Mouse (Mus musculus) heart, adult 18-20 months (tissue): ENCODE measurements around the gene Rps12-ps3. TPM values are rescaled to one million over a fixed set of nuclear protein-coding genes. Genes with fewer than 3 reads are reported as not detected.

Experiments used
- DNase-seq, 2 experiments: peaks; one replicate each; pipeline ENCODE4 v3.0.0; 2021 to 2022; ENCODE audit warnings: mixed read lengths in 1 of 2
- long read RNA-seq, 2 experiments: library from polyadenylated mRNA; stranded (forward); transcript quantifications; one replicate each; pipeline ENCODE4 v2.0.0; 2021
- total RNA-seq, 2 experiments: library from RNA; stranded (reverse); gene quantifications; 2 replicates each; pipeline ENCODE4 v1.2.3; 2021

Gene Rps12-ps3
- total RNA-seq: 100 to 1,000 TPM; 287 to 324 TPM
- long read RNA-seq, experiment 1, transcript Rps12-ps3-201 (1 exons, 494 nt): major isoform, 9 of 10 reads
- long read RNA-seq, experiment 1, partial matches to known transcripts: 0 of 10 reads
- long read RNA-seq, experiment 1, other reads (novel, unspliced or antisense): 1 of 10 reads
- long read RNA-seq, experiment 2, transcript Rps12-ps3-201 (1 exons, 494 nt): major isoform, 5 of 5 reads
- long read RNA-seq, experiment 2, partial matches to known transcripts: 0 of 5 reads
- long read RNA-seq, experiment 2, other reads (novel, unspliced or antisense): 0 of 5 reads

- DNase-seq: no peak
Measured at GRCm38 (mm10) chr19:59321990-59322389, at the start of gene Rps12-ps3. Gene Rps12-ps3, plus strand, starts transcription at chr19:59322290.

- no peak for DNase-seq
Measured at GRCm38 (mm10) chr19:59273190-59273589, 48.9 kb upstream of the Rps12-ps3 start.

GRCm38 (mm10) chr19:59276354-59276753 is 45.7 kb upstream of the Rps12-ps3 start:
- no peak for DNase-seq

- peak in 1 of 2 experiments; percentile 1 for DNase-seq
Measured at GRCm38 (mm10) chr19:59280841-59281240, 41.2 kb upstream of the Rps12-ps3 start.

- DNase-seq: no peak
Measured at GRCm38 (mm10) chr19:59282001-59282400, 40.1 kb upstream of the Rps12-ps3 start.

- DNase-seq: no peak
Measured at GRCm38 (mm10) chr19:59289042-59289441, 33.0 kb upstream of the Rps12-ps3 start.

GRCm38 (mm10) chr19:59289811-59290210 is 32.3 kb upstream of the Rps12-ps3 start:
- DNase-seq: no peak

GRCm38 (mm10) chr19:59292183-59292839 is 29.8 kb upstream of the Rps12-ps3 start:
- no peak for DNase-seq

GRCm38 (mm10) chr19:59315308-59315707 is 6.8 kb upstream of the Rps12-ps3 start:
- no peak for DNase-seq

GRCm38 (mm10) chr19:59316571-59316970 is 5.5 kb upstream of the Rps12-ps3 start:
- peak in 1 of 2 experiments; percentile 37 for DNase-seq

GRCm38 (mm10) chr19:59330816-59331225 is 8.7 kb downstream of the Rps12-ps3 start:
- DNase-seq: no peak

GRCm38 (mm10) chr19:59336655-59337054 is 14.6 kb downstream of the Rps12-ps3 start:
- DNase-seq: no peak

- DNase-seq: no peak
Measured at GRCm38 (mm10) chr19:59337872-59338681, 16.0 kb downstream of the Rps12-ps3 start.

GRCm38 (mm10) chr19:59339908-59340307 is 17.8 kb downstream of the Rps12-ps3 start:
- no peak for DNase-seq

- DNase-seq: no peak
Measured at GRCm38 (mm10) chr19:59342964-59343363, 20.9 kb downstream of the Rps12-ps3 start.

GRCm38 (mm10) chr19:59344304-59344711 is 22.2 kb downstream of the Rps12-ps3 start:
- DNase-seq: peak; percentile 41 to 44

GRCm38 (mm10) chr19:59345081-59345657 is 23.1 kb downstream of the Rps12-ps3 start:
- DNase-seq: peak; percentile 58 to 62

- peak; percentile 91 to 94 for DNase-seq
Measured at GRCm38 (mm10) chr19:59345658-59346283, 23.7 kb downstream of the Rps12-ps3 start, which contains the start of gene Pdzd8. Gene Pdzd8, minus strand, starts transcription at chr19:59345780.

- no peak for DNase-seq
Measured at GRCm38 (mm10) chr19:59346325-59346724, 24.2 kb downstream of the Rps12-ps3 start.

GRCm38 (mm10) chr19:59349329-59349960 is 27.4 kb downstream of the Rps12-ps3 start:
- DNase-seq: no peak

- DNase-seq: no peak
Measured at GRCm38 (mm10) chr19:59350273-59350903, 28.3 kb downstream of the Rps12-ps3 start.
